Mouse (Mus musculus) adrenal gland, adult 18-20 months (tissue): ENCODE measurements around the gene Gm3453. TPM values are rescaled to one million over a fixed set of nuclear protein-coding genes. Genes with fewer than 3 reads are reported as not detected.
"Not testable (repeated sequence)": the region's sequence is repeated elsewhere in the genome, so short reads cannot be mapped to it uniquely, and the experiment has no call there.

Experiments
- DNase-seq, 2 experiments: peaks; one replicate each; pipeline ENCODE4 v3.0.0; 2021 to 2022; ENCODE audit warnings: low spot score in 2 of 2
- long read RNA-seq, 2 experiments: library from polyadenylated mRNA; stranded (forward); transcript quantifications; one replicate each; pipeline ENCODE4 v2.0.0; 2021
- total RNA-seq, 2 experiments: library from RNA; stranded (reverse); gene quantifications; 1 replicate in 1 of 2; 2 replicates in 1 of 2; pipeline ENCODE4 v1.2.3; 2021

The Gm3453 gene
- total RNA-seq: not detected
- long read RNA-seq, experiment 1: 0 reads
- long read RNA-seq, experiment 2: 0 reads

DNA sequence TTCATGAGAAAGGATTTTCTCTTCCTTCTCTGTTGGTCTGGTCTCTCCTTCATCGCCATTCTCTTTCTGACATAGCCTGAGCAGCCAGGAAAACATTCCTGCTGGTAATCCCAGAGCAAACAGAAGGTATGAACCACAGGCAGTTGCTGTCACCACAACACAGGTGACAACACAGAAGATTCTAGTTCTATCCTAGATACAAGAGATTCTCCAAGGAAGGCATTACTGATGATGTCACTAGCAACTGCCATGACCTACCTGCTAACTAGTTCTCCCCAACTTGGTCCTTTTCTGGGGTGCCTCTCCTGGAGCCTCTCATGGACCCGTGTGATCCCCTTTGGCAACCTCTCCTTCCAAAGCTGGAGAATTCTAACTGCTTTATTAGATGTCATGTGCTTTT is at the start of gene Gm3453:
Gene Gm3453 (minus strand): TSS at position 101 of the 400 bp plus-strand sequence.
- not testable (repeated sequence) for DNase-seq

DNA sequence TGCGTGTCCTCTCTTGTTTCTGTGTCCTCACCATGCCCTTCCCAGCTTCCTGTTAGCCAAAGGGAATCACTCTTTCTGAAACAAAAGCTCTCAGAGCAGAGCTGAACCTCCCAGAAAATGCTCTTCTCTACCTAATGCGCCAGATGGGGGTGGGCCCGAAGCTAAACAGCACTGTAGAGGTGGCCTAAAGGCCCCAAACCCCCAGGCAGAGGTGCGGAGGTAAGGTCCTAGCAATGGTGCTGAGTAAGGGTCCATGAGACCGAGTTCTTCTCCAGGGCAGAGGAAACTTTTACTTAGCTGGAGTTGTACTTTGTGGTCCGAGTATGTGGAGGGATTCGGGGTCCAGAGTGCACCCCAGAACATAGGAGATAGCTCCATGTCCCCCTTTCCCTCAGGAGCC is 8.2 kb upstream of the Gm3453 start:
- DNase-seq: peak; percentile 2 to 18

DNA sequence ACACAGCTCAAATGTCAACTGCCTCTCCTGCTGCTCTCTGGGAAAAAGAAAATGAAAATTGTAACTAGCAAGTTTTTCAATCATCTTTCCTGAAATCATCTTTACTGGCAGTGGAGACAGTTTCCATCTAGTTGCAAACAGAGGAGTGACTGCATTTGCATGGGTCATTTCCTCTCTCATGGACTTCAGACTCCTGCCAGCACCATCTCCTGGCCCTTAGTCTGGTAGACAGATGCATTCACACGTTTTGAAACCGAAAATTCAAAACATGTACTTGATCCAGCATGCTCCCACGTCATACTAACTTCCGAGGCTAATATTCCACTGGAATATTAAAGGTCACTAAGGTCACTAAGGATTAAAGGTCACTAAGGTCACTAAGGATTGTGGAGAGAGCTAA is 16.5 kb downstream of the Gm3453 start:
- DNase-seq: not testable (repeated sequence)

DNA sequence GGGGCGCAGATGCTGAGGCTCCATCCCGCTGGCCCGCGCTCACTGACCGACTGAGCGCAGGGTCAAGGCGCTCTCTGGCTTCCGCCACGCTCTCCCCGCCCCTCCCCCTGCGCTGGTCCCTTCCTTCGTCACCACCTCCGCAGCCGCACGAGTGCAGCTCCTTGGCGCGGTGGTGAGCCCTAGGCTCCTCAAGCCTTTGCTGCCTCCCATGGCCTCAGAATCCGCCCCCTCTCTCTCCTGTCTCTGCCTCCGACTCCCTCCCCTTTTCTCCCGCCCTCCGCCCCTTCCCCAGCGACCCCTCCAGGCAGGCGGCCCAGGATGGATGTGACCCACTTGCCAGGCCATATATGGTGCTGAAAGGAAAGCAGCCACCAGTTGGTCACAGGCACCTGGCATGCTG is 17.3 kb downstream of the Gm3453 start, which contains the start of gene Gm3248:
Gene Gm3248 (minus strand): TSS at position 111 of the 400 bp plus-strand sequence.
- peak; percentile 8 to 19 for DNase-seq

DNA sequence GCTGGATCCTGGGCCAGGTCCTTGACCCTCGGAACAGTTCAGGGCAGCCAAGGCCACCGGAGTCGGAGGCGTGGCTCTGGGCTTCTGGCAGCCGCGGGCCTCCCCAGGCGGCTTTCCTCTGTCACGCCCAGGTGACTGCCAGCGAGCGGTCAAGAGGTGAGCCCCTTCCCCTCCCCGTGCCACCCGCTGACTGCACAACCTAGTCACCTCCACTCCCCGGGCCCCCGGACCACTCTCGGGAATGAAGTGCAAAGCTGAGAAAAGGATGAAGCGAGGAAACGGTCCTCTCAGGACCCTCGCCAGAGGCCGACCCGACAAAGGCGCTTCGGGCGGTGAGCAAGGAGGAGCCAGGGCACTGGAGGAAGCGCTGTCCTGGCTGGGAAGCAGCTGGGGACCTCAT is 17.8 kb downstream of the Gm3453 start:
- DNase-seq: peak; percentile 3 to 19

DNA sequence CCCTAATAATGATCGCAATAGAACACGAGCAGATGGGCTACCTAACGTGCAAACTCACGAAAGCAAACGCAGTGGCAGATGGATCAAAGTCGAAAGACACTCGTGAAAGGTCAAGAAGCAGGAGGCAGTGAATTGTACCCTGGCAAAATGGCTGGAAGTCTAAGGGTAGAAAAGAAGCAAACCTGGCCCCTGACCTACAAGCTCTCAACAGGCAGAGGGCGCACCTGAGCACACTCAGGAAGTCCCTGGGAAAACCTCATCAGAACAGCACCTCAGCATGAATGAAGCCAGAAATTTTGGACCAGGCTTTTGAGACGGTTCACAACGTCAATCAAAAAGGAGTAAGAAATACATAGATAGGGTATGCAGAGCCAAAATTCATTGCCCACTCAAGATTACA is 18.5 kb downstream of the Gm3453 start:
- not testable (repeated sequence) for DNase-seq

DNA sequence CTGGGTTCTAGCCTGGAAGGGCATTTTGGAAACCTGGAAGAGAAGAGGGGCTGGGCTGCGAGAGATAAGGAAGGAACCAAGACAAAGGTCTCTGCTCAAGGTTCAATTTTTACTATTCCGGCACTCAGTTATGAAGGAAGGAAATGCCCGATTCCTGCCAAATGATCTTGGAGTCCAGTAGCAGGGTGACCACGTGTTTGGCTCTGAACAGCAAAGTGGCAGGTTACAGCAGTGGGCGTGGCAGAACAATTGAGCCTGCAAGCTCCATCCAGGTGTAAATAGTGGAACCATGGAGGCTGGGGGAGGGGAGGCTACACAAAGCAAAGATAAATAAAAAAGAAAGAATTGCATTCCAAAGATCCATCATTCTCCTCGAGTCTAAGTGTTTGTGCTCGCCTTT is 55.7 kb downstream of the Gm3453 start:
- not testable (repeated sequence) for DNase-seq

Other genes starting within 250 kb of the Gm3453 start
- not detected for gene Gm3373, start 237.6 kb downstream of the Gm3453 start, total RNA-seq
- gene Gm3383, start 171.2 kb downstream of the Gm3453 start, total RNA-seq: under 1 TPM in 1 of 2 experiments, not detected in 1; 0.70 TPM
- gene Gm3424, start 148.8 kb downstream of the Gm3453 start, total RNA-seq: not detected
- gene Gm8237, start 98.8 kb downstream of the Gm3453 start, total RNA-seq: not detected
- under 1 TPM in 1 of 2 experiments, not detected in 1; 0.16 TPM for gene Gm3248, start 17.4 kb downstream of the Gm3453 start, total RNA-seq
- not detected for gene Gm6337, start 79.1 kb upstream of the Gm3453 start, total RNA-seq
- not detected for gene Gm8206, start 114.8 kb upstream of the Gm3453 start, total RNA-seq
- gene Gm3468, start 129.5 kb upstream of the Gm3453 start, total RNA-seq: under 1 TPM; 0.20 to 0.22 TPM
- not detected for gene Gm3476, start 146.7 kb upstream of the Gm3453 start, total RNA-seq
- gene Gm21560, start 240.2 kb upstream of the Gm3453 start, total RNA-seq: not detected